Mouse (Mus musculus) cerebellum, adult 2 months (tissue): ENCODE measurements around the gene Ttc17.

Experiments
- CTCF ChIP-seq: fragments of 200-500 bp; IDR thresholded peaks from 2 replicates; pipeline ENCODE4 v1.5.1; 2011; ENCODE audit warnings: low read depth, mild to moderate bottlenecking, control low read depth, low read length, moderate library complexity, borderline replicate concordance; ENCODE audit not compliant: insufficient read depth
- POLR2A ChIP-seq: fragments of 200-500 bp; IDR thresholded peaks from 2 replicates; pipeline ENCODE4 v1.6.1; 2011; ENCODE audit warnings: low read length, control low read depth, borderline replicate concordance; ENCODE audit not compliant: insufficient read depth

DNA sequence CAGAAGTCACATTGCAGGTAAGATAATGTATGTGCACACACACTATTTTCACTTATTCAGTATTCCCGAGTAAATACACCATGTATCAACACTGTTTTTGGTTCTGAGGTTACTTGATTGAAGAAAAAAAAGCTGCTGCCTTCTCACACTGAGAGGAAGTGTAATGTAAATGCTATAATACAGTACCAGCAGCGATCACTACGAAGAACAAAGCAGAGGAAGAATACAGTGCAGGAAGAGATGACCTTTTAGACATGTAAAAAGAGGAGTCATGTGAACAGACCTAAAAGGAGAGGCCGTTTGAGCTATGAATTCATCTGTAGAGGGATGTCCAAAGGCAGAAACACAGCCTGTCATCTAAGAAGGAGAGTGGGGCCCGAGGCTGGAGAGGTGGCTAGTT, 9.0 kb downstream of the Ttc17 start:
- TF ChIP-seq CTCF (no peak), POLR2A (no peak)
